Mouse (Mus musculus): ENCODE results near the gene Hbs1l. TPM values are rescaled to one million over a fixed set of nuclear protein-coding genes. Genes with fewer than 3 reads are reported as not detected.

The Hbs1l gene
- total and polyA plus RNA-seq, 3 experiments: 13.5 to 79.7 (median 72.9) TPM

GRCm38 (mm10) chr10:21410711-21411110 lies 114.9 kb downstream of the Hbs1l start:
- H3K9ac ChIP-seq (ENCODE audit: low read depth, low read length): no peak overlapping the region
- intact Hi-C loops (cut with DNase I): no loop called here
- H3K27ac ChIP-seq: no peak overlapping the region
- H3K27me3 ChIP-seq (ENCODE audit: control insufficient read depth, insufficient read depth, low read length): no peaks in the 10 kb centered on the region
- H3K79me2 ChIP-seq (replicated peaks; ENCODE audit: control insufficient read depth, insufficient read depth, low read length): no peaks in the 10 kb centered on the region
- no peaks in the 10 kb centered on the region for H3K36me3 ChIP-seq (ENCODE audit: control insufficient read depth, insufficient read depth, low read length)
- no peaks in the 10 kb centered on the region for H3K4me1 ChIP-seq (ENCODE audit: control insufficient read depth, insufficient read depth, low read length)
- 57% methylated on average over 5 of the region's 5 CpGs for WGBS
- no peak overlapping the region for H3K4me3 ChIP-seq
- TF ChIP-seq POLR2A (IDR thresholded peaks at IDR 0.05; ENCODE audit: insufficient read depth, low read depth, low read length) (no peak), EP300 (IDR thresholded peaks at IDR 0.05; ENCODE audit: insufficient read depth, low read depth, low read length) (no peak), CTCF (IDR thresholded peaks at IDR 0.05) (no peak)
- DNase-seq: no peak

GRCm38 (mm10) chr10:21411621-21412205 lies 115.9 kb downstream of the Hbs1l start:
- intact Hi-C loops (cut with DNase I): no loop called here
- no peaks in the 10 kb centered on the region for H3K79me2 ChIP-seq (replicated peaks; ENCODE audit: control insufficient read depth, insufficient read depth, low read length)

DNA sequence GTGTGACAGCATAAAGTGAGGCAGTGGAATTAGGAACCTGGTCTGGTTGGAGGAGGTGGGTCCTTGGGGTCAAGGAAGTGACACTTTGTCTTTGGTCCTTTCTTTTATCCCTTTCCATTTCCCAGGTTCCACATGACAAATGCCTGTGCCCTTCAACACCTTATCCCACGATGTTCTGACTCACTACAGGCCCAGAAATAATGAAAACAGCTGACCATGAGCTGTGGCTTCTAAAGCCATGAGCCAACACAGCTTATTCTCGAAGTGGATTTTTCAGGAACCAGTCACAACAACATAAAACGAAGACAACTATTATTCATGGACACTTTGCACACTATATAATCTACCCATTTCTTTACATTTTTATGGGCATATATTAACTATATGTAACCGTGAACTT lies 119.3 kb downstream of the Hbs1l start:
- intact Hi-C loops (cut with DNase I): no loop called here
- Histone ChIP-seq H3K27me3 (ENCODE audit: control insufficient read depth, insufficient read depth, low read length) (no peaks in the 10 kb centered on the region), H3K9ac (ENCODE audit: low read depth, low read length) (no peak overlapping the region), H3K27ac (no peak overlapping the region), H3K79me2 (replicated peaks; ENCODE audit: control insufficient read depth, insufficient read depth, low read length) (no peaks in the 10 kb centered on the region), H3K4me3 (no peak overlapping the region), H3K4me1 (ENCODE audit: control insufficient read depth, insufficient read depth, low read length) (no peaks in the 10 kb centered on the region), H3K36me3 (ENCODE audit: control insufficient read depth, insufficient read depth, low read length) (no peaks in the 10 kb centered on the region)
- DNase-seq: no peak
- WGBS: 74% methylated on average over 4 of the region's 4 CpGs
- TF ChIP-seq EP300 (IDR thresholded peaks at IDR 0.05; ENCODE audit: insufficient read depth, low read depth, low read length) (no peak), CTCF (IDR thresholded peaks at IDR 0.05) (no peak)

More at GRCm38 (mm10) chr10:21411621-21412205, 115.9 kb downstream of the Hbs1l start:
- no peak for TF ChIP-seq POLR2A (IDR thresholded peaks at IDR 0.05; ENCODE audit: insufficient read depth, low read depth, low read length)
- no peak for TF ChIP-seq CTCF (IDR thresholded peaks at IDR 0.05)
- no peak for TF ChIP-seq EP300 (IDR thresholded peaks at IDR 0.05; ENCODE audit: insufficient read depth, low read depth, low read length)
- H3K27ac ChIP-seq: no peak overlapping the region
- no peak overlapping the region for H3K4me3 ChIP-seq
- DNase-seq: no peak
- 71% methylated on average over 6 of the region's 6 CpGs for WGBS
- H3K36me3 ChIP-seq (ENCODE audit: control insufficient read depth, insufficient read depth, low read length): no peaks in the 10 kb centered on the region
- H3K27me3 ChIP-seq (ENCODE audit: control insufficient read depth, insufficient read depth, low read length): no peaks in the 10 kb centered on the region
- H3K4me1 ChIP-seq (ENCODE audit: control insufficient read depth, insufficient read depth, low read length): no peaks in the 10 kb centered on the region
- H3K9ac ChIP-seq (ENCODE audit: low read depth, low read length): no peak overlapping the region

GRCm38 (mm10) chr10:21416184-21416583 lies 120.4 kb downstream of the Hbs1l start:
- intact Hi-C loops (cut with DNase I): no loop called here
- no peak for TF ChIP-seq EP300 (IDR thresholded peaks at IDR 0.05; ENCODE audit: insufficient read depth, low read depth, low read length)
- TF ChIP-seq POLR2A (IDR thresholded peaks at IDR 0.05; ENCODE audit: insufficient read depth, low read depth, low read length): no peak
- no peak for TF ChIP-seq CTCF (IDR thresholded peaks at IDR 0.05)
- DNase-seq: no peak
- Histone ChIP-seq H3K4me1 (ENCODE audit: control insufficient read depth, insufficient read depth, low read length) (no peaks in the 10 kb centered on the region), H3K9ac (ENCODE audit: low read depth, low read length) (no peak overlapping the region), H3K27me3 (ENCODE audit: control insufficient read depth, insufficient read depth, low read length) (no peaks in the 10 kb centered on the region), H3K4me3 (no peak overlapping the region), H3K79me2 (replicated peaks; ENCODE audit: control insufficient read depth, insufficient read depth, low read length) (no peaks in the 10 kb centered on the region), H3K27ac (no peak overlapping the region), H3K36me3 (ENCODE audit: control insufficient read depth, insufficient read depth, low read length) (no peaks in the 10 kb centered on the region)
- WGBS: 86% methylated on average over 5 of the region's 5 CpGs

Other genes starting within 250 kb of the Hbs1l start
- not detected for gene Myb, start 135.0 kb upstream of the Hbs1l start, total RNA-seq (2021)
- gene Myb, start 135.0 kb upstream of the Hbs1l start, polyA plus RNA-seq (2012; rRNA removed): 0.23 and 0.31 TPM in 2 replicates
- gene Aldh8a1, start 81.3 kb downstream of the Hbs1l start, total RNA-seq (2021): not detected
- 0.29 TPM in 1 of 2 replicates, not detected in the other for gene Aldh8a1, start 81.3 kb downstream of the Hbs1l start, polyA plus RNA-seq (2012; rRNA removed)

Measured in heart, adult 2 months (tissue).